ENCODE assay signal across 7 mouse cellular contexts in the genomic region with DNA sequence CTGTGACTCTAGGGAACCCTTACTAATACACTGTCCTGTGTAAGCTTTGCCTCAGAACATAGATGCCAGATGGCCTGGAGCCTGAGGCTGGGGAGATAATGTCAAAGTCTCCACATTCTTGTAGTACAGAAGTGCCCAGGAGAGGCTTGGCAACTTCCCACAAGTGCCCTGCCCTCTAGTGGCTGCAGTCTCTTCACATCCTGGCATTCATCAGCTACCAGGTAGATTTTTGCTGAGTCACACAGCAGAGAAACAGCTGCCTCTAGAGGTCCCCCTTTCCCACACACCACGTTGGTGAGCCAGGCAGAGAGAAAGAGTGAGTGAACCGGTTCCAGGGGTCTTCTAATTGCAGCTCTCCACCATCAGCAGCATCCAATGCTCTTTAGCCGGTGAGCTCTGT. TPM values are rescaled to one million over a fixed set of nuclear protein-coding genes. Genes with fewer than 3 reads are reported as not detected.
A peak's percentile ranks its signal among the peaks of the same experiment; 100 is the strongest.
DNase-seq lines count a peak whose midpoint lies in the region; ATAC-seq lines count a peak whose summit lies in the region.

No protein-coding gene starts in this region.

- H3K4me1 ChIP-seq in limb, embryonic 11.5 days (ENCODE audit: control insufficient read depth, insufficient read depth, low read length): no peaks in the 10 kb centered on the region

- peak; percentile 69 for DNase-seq in urinary bladder, postnatal 14 days (ENCODE audit: low spot score)
- DNase-seq in urinary bladder, adult 2 months (ENCODE audit: low spot score): no peak
- peak; percentile 85 for DNase-seq in brain, adult 2 months (ENCODE audit: low read depth, low spot score)
- peak; percentile 72 for DNase-seq in forelimb bud, embryonic 11.5 days (ENCODE audit: low read depth, low spot score)
- peak; percentile 60 to 82 for DNase-seq in kidney, adult 8-10 months
- peak; percentile 74 for DNase-seq in limb, embryonic 11.5 days (ENCODE audit: low spot score)
- peak; percentile 57 for DNase-seq in ovary, postnatal 36 days (ENCODE audit: low spot score)

- H3K4me2 ChIP-seq in limb, embryonic 11.5 days (ENCODE audit: low read depth, severe bottlenecking): no peak overlapping the region

- no peak overlapping the region for H3K9ac ChIP-seq in limb, embryonic 11.5 days (ENCODE audit: low read length)

- no peaks in the 10 kb centered on the region for H3K9me3 ChIP-seq in limb, embryonic 11.5 days (ENCODE audit: control insufficient read depth, low read length)

- H3K36me3 ChIP-seq in limb, embryonic 11.5 days (ENCODE audit: control insufficient read depth, insufficient read depth, low read length): no peaks in the 10 kb centered on the region

- ATAC-seq in limb, embryonic 11.5 days (ENCODE audit: insufficient number of reproducible peaks, low FRiP score, low TSS enrichment, low read depth): no peak

- H3K27ac ChIP-seq in limb, embryonic 11.5 days (replicated peaks; ENCODE audit: low read depth, low read length): no peak overlapping the region

- H3K4me3 ChIP-seq in limb, embryonic 11.5 days (ENCODE audit: low read depth, low read length): no peak overlapping the region

- WGBS in limb, embryonic 11.5 days: 18% methylated on average over 3 of the region's 3 CpGs

- H3K27me3 ChIP-seq in limb, embryonic 11.5 days (ENCODE audit: control insufficient read depth, insufficient read depth, low read length): no peaks in the 10 kb centered on the region

RNA-seq across cellular contexts. Expression of a gene that starts 59.8 kb away (rescaled TPM):
- 42.3 and 62.3 TPM in 2 replicates for polyA plus RNA-seq in urinary bladder, adult 2 months (2012; rRNA removed)
- not detected in 2 replicates for polyA plus RNA-seq in limb, embryonic 11.5 days (2014; fragmentation: Nextera tagmentation; extraction: Ambion mirVana)

Comparison
In these comparisons a context has a peak if more than half of its experiments do, and no peak if none do; other contexts are left out.
1. RNA of a gene that starts 59.8 kb away (polyA plus RNA-seq): 42.3 to 62.3 TPM in urinary bladder, adult 2 months; not detected in limb, embryonic 11.5 days; every median in the first group is over 10 times any median in the second.